Mouse (Mus musculus): ENCODE measurements around the gene Btk. TPM values are rescaled to one million over a fixed set of nuclear protein-coding genes. Genes with fewer than 3 reads are reported as not detected.

Gene Btk
- polyA plus RNA-seq, 1 experiment from 2014 or later = 0.99 TPM

DNA sequence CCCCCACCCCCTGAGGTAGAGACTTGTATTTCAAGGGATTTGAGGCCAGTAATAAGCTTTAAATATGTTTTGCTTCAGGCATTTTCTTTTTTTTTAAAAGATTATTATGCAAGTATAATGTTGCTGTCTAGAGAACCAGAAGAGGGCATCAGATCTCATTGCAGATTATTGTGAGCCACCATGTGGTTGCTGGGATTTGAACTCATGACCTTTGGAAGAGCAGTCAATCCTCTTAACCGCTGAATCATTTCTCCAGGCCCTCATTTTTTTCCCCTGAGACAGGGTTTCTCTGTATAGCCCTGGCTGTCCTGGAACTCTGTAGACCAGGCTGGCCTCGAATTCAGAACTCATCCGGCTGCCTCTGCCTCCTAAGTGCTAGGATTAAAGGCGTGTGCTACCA, 4.9 kb upstream of the Btk start:
- no peak for ATAC-seq (replicated peaks; ENCODE audit: low FRiP score)
- WGBS = 76% methylated on average over 4 of the region's 4 CpGs

DNA sequence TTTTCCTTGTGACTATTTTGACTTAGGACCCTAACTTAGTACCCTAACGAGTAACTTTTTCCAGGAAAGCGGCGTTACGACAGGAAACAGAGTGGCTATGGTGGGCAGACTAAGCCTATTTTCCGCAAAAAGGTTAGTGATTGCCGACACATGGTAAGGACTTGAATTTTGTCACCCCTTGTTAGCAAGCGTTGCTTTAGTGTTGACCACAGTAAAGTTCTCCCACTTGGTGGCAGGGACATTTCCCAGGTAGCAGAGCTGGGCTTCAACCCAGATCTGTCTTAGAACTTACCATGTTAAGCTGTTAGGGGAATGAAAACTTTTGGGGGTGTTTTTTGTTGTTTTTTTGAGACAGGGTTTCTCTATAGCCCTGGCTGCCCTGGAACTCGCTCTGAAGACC, 3.1 kb upstream of the Btk start:
- H3K4me1 ChIP-seq (replicated peaks; ENCODE audit: control insufficient read depth, insufficient read depth, low read length) = no peaks in the 10 kb centered on the region
- H3K36me3 ChIP-seq (ENCODE audit: control insufficient read depth, insufficient read depth, low read length) = no peaks in the 10 kb centered on the region
- peak overlapping the region; percentile 72 for H3K9ac ChIP-seq (ENCODE audit: low read length)
- H3K27ac ChIP-seq (ENCODE audit: low read depth, low read length) = no peak overlapping the region
- peak overlapping the region; percentile 50 for H3K4me3 ChIP-seq (ENCODE audit: low read depth, low read length)
- H3K27me3 ChIP-seq (ENCODE audit: control insufficient read depth, insufficient read depth, low read length) = no peaks in the 10 kb centered on the region
- 43% methylated on average over 8 of the region's 8 CpGs for WGBS
- no peak for DNase-seq (ENCODE audit: low spot score)
- H3K4me2 ChIP-seq (ENCODE audit: low read depth, low read length, severe bottlenecking) = peak overlapping the region; percentile 57
- ATAC-seq (replicated peaks; ENCODE audit: low FRiP score) = no peak
- H3K9me3 ChIP-seq (ENCODE audit: control insufficient read depth, low read length) = no peaks in the 10 kb centered on the region

More for the DNA sequence above, 4.9 kb upstream of the Btk start:
- no peak for DNase-seq (ENCODE audit: low spot score)
- Histone ChIP-seq H3K4me1 (replicated peaks; ENCODE audit: control insufficient read depth, insufficient read depth, low read length) (no peaks in the 10 kb centered on the region), H3K9me3 (ENCODE audit: control insufficient read depth, low read length) (no peaks in the 10 kb centered on the region), H3K27ac (ENCODE audit: low read depth, low read length) (no peak overlapping the region), H3K27me3 (ENCODE audit: control insufficient read depth, insufficient read depth, low read length) (no peaks in the 10 kb centered on the region), H3K9ac (ENCODE audit: low read length) (no peak overlapping the region), H3K36me3 (ENCODE audit: control insufficient read depth, insufficient read depth, low read length) (no peaks in the 10 kb centered on the region), H3K4me2 (ENCODE audit: low read depth, low read length, severe bottlenecking) (no peak overlapping the region), H3K4me3 (ENCODE audit: low read depth, low read length) (no peak overlapping the region)

DNA sequence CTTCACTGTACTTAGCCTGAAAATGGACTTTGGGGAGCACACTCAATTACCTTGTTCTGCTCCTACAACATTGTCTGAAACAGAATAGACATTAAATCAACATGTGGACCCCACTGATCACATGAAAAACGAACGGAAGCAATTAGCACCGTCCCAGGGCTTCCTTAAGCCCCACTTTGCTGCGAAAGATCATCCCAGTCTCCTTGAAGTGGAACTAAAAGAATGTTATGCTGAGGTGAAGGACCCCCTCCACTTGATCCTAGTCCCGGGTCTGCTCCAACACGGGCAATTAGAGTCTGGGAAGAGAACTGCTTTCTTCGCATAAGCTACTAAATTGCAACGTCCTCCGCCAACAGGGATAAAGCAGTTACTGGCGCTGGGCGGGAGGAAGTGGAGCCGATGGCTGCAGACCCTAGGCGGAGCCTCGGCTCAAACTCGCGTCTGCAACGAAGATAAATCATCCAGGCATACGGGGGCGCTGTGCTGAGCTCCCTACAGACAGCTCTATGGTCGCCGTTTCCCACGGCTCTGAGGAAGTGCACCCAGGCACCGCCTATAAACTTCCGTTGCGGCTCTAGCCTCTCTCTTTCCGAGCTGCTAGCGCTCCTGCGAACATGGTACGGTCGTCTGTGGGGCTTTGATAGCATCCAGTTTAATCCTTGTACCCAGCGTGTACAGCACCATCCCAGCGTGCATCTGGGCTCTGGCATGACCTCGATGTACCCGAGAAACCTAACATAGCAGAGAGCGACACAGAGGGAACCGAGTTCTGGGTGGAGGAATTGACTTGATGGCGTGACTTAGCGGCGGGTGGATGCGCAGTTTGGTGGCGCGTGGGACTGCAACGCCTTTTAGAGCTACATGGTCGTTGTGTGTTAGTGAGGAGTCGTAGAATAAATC, 2.0 kb upstream of the Btk start, which contains the start of gene Rpl36a:
Gene Rpl36a, plus strand, starts transcription at position 552 of the 900 bp plus-strand sequence.
- no peaks in the 10 kb centered on the region for H3K36me3 ChIP-seq (ENCODE audit: control insufficient read depth, insufficient read depth, low read length)
- peak; percentile 92 for DNase-seq (ENCODE audit: low spot score)
- peak within 1 kb of the TSS; percentile 72 for H3K9ac ChIP-seq (ENCODE audit: low read length)
- H3K27me3 ChIP-seq (ENCODE audit: control insufficient read depth, insufficient read depth, low read length) = no peaks in the 10 kb centered on the region
- peak; percentile 95 for ATAC-seq (replicated peaks; ENCODE audit: low FRiP score)
- H3K4me1 ChIP-seq (replicated peaks; ENCODE audit: control insufficient read depth, insufficient read depth, low read length) = no peaks in the 10 kb centered on the region
- H3K9me3 ChIP-seq (ENCODE audit: control insufficient read depth, low read length) = no peaks in the 10 kb centered on the region
- peak within 1 kb of the TSS; percentile 57 for H3K4me2 ChIP-seq (ENCODE audit: low read depth, low read length, severe bottlenecking)
- WGBS = 13% methylated on average over 45 of the region's 45 CpGs
- H3K4me3 ChIP-seq (ENCODE audit: low read depth, low read length) = peak within 1 kb of the TSS; percentile 50
- H3K27ac ChIP-seq (ENCODE audit: low read depth, low read length) = peak within 1 kb of the TSS; percentile 78

DNA sequence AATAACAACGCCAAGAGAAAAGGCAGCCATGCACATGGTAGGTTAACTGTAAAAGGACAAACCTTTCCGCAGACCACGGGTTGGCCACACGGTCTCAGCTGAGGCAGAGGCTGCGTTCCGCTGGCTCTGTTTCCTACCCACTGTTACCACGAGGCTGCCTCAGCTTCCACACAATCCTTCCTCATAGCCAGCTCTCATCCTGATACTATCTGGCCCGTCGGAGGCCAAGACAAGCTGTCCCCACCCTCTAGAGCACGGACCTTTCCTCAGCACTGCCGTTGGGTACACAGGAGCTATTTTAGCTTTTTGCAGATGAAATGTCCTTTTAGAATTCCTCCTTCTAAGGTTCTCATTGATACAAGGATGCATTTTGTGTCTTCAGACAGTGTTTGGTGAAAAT, 1.1 kb downstream of the Btk start:
- ATAC-seq (replicated peaks; ENCODE audit: low FRiP score) = no peak
- H3K9ac ChIP-seq (ENCODE audit: low read length) = no peak overlapping the region
- DNase-seq (ENCODE audit: low spot score) = no peak

DNA sequence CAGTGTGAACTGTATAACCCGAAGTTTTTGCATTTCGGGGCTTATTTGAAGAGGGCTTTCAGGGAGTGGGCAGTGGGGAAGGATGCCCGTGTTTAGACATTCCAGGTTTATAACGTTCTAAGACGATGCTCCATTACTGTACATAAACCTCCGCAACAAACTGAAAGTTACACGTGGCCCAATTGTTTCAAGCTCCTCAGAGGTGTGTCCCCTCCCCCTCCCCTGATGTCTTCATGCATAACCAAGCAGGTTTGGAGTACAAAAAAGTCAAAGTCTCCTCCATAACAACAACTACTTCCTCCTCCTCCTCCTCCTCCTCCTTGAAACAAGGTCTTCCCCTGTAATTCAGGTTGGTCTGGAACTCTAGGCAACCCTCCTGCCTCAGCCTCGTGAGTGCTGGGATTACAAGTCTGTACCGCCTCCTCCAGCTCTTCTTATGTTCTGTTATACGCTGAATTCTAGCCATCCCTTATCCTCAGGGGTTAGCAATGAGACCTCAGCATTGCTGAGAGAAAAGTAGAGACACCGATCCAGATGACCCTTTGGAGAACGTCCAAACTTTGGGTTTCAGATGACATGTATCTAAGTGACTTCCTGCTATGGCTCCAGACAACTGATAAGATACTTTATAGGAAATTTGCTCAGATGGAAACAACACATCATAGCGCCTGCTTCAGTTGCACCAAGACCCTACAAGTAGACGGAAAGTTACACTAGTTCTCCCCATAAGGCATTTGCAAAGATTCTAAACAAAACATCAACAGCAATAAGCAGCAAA, 2.7 kb downstream of the Btk start:
- no peak for DNase-seq (ENCODE audit: low spot score)
- Histone ChIP-seq H3K4me3 (ENCODE audit: low read depth, low read length) (no peak overlapping the region), H3K27ac (ENCODE audit: low read depth, low read length) (no peak overlapping the region), H3K9me3 (ENCODE audit: control insufficient read depth, low read length) (no peaks in the 10 kb centered on the region), H3K27me3 (ENCODE audit: control insufficient read depth, insufficient read depth, low read length) (no peaks in the 10 kb centered on the region), H3K36me3 (ENCODE audit: control insufficient read depth, insufficient read depth, low read length) (no peaks in the 10 kb centered on the region), H3K9ac (ENCODE audit: low read length) (no peak overlapping the region), H3K4me1 (replicated peaks; ENCODE audit: control insufficient read depth, insufficient read depth, low read length) (no peaks in the 10 kb centered on the region), H3K4me2 (ENCODE audit: low read depth, low read length, severe bottlenecking) (no peak overlapping the region)
- no peak for ATAC-seq (replicated peaks; ENCODE audit: low FRiP score)
- 89% methylated on average over 14 of the region's 14 CpGs for WGBS

More for the DNA sequence above, 1.1 kb downstream of the Btk start:
- Histone ChIP-seq H3K27me3 (ENCODE audit: control insufficient read depth, insufficient read depth, low read length) (no peaks in the 10 kb centered on the region), H3K27ac (ENCODE audit: low read depth, low read length) (no peak overlapping the region), H3K4me2 (ENCODE audit: low read depth, low read length, severe bottlenecking) (no peak overlapping the region), H3K36me3 (ENCODE audit: control insufficient read depth, insufficient read depth, low read length) (no peaks in the 10 kb centered on the region), H3K4me1 (replicated peaks; ENCODE audit: control insufficient read depth, insufficient read depth, low read length) (no peaks in the 10 kb centered on the region), H3K4me3 (ENCODE audit: low read depth, low read length) (no peak overlapping the region), H3K9me3 (ENCODE audit: control insufficient read depth, low read length) (no peaks in the 10 kb centered on the region)
- WGBS = 86% methylated on average over 11 of the region's 11 CpGs

DNA sequence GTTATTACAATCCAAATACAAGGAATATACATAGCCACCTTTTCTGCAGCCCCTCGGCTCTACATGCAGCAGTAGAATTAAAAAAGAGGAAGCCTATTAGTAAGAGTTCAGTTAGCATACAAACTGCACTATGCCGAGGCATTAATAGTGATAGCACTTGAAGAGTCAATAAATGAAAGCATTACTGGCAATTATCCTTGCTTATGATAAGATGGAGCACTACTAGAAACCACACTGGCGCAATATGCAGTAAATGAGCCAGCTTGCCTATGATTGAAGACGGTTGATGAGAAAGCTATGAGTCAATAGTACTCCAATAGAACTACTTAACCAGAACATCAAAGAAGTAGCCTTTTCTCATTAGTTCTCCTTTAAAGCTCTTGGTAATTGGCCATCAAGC, 5.5 kb downstream of the Btk start:
- H3K27me3 ChIP-seq (ENCODE audit: control insufficient read depth, insufficient read depth, low read length) = no peaks in the 10 kb centered on the region
- no peak overlapping the region for H3K4me3 ChIP-seq (ENCODE audit: low read depth, low read length)
- ATAC-seq (replicated peaks; ENCODE audit: low FRiP score) (no peak), DNase-seq (ENCODE audit: low spot score) (no peak)
- H3K36me3 ChIP-seq (ENCODE audit: control insufficient read depth, insufficient read depth, low read length) = no peaks in the 10 kb centered on the region
- 85% methylated on average over 4 of the region's 4 CpGs for WGBS
- H3K27ac ChIP-seq (ENCODE audit: low read depth, low read length) = no peak overlapping the region
- no peak overlapping the region for H3K9ac ChIP-seq (ENCODE audit: low read length)
- H3K4me1 ChIP-seq (replicated peaks; ENCODE audit: control insufficient read depth, insufficient read depth, low read length) = no peaks in the 10 kb centered on the region
- H3K9me3 ChIP-seq (ENCODE audit: control insufficient read depth, low read length) = no peaks in the 10 kb centered on the region
- no peak overlapping the region for H3K4me2 ChIP-seq (ENCODE audit: low read depth, low read length, severe bottlenecking)

DNA sequence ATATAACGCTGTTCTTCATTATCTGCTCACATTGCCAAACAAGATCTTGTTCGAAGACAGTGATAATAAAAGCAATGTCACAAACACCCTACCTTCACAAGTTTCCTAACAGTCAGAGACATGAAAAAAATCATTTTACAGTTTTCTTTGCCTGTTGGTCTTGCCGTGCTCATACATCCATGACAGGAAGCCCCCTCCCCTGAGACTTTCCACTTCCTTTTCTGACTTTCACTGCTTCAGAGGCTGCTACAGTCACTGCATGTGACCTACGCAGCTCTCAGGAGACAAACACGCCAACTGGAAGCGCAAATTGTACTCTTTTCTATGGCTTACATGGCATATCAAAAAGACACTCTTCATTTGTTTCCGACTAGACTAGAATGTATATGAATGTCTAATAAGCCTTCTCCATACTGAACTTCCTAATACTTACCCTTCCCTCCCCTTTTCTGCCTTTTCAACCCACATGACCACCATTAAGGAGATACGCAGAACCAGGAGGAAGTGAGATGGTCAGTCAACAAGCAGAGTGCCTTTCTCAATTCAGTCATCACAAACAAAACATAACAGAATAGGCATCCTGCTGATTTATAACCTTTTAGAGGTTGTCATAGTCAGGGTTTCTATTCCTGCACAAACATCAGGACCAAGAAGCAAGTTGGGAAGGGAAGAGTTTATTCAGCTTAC, 16.7 kb downstream of the Btk start:
- Histone ChIP-seq H3K27ac (ENCODE audit: low read depth, low read length) (no peak overlapping the region), H3K9ac (ENCODE audit: low read length) (no peak overlapping the region), H3K4me3 (ENCODE audit: low read depth, low read length) (no peak overlapping the region), H3K4me1 (replicated peaks; ENCODE audit: control insufficient read depth, insufficient read depth, low read length) (no peaks in the 10 kb centered on the region), H3K36me3 (ENCODE audit: control insufficient read depth, insufficient read depth, low read length) (no peaks in the 10 kb centered on the region), H3K27me3 (ENCODE audit: control insufficient read depth, insufficient read depth, low read length) (no peaks in the 10 kb centered on the region), H3K9me3 (ENCODE audit: control insufficient read depth, low read length) (no peaks in the 10 kb centered on the region), H3K4me2 (ENCODE audit: low read depth, low read length, severe bottlenecking) (no peak overlapping the region)
- no peak for ATAC-seq (replicated peaks; ENCODE audit: low FRiP score)
- 88% methylated on average over 8 of the region's 8 CpGs for WGBS
- no peak for DNase-seq (ENCODE audit: low spot score)

DNA sequence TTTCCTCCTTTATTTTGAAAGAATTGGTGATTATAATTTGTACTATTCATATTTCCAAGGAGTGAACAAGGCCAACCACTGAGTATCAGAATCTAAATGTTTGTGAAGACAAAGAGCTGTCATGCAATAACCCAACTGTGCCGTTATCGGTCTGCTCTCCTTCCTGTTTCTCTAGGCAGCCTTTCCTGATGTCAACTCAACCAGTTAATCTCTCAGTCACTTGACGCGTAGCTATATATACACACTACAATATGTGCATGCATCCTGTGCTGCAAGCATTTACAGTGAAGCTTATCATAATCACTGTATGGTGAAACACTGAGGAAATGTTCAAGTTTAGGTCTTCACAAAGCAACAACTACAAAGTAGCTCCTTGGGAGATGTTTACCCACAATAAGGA, 19.0 kb downstream of the Btk start:
- ATAC-seq (replicated peaks; ENCODE audit: low FRiP score) (no peak), DNase-seq (ENCODE audit: low spot score) (no peak)
- Histone ChIP-seq H3K4me1 (replicated peaks; ENCODE audit: control insufficient read depth, insufficient read depth, low read length) (no peaks in the 10 kb centered on the region), H3K9ac (ENCODE audit: low read length) (no peak overlapping the region), H3K4me3 (ENCODE audit: low read depth, low read length) (no peak overlapping the region), H3K27me3 (ENCODE audit: control insufficient read depth, insufficient read depth, low read length) (no peaks in the 10 kb centered on the region), H3K36me3 (ENCODE audit: control insufficient read depth, insufficient read depth, low read length) (no peaks in the 10 kb centered on the region), H3K4me2 (ENCODE audit: low read depth, low read length, severe bottlenecking) (no peak overlapping the region), H3K9me3 (ENCODE audit: control insufficient read depth, low read length) (no peaks in the 10 kb centered on the region), H3K27ac (ENCODE audit: low read depth, low read length) (no peak overlapping the region)
- 87% methylated on average over 4 of the region's 4 CpGs for whole genome bisulfite sequencing

All from forebrain, embryonic 11.5 days (tissue).